Mouse (Mus musculus) urinary bladder, postnatal 14 days (tissue): ENCODE data around the gene S1pr5.
"Not testable (repeated sequence)": the region's sequence is repeated elsewhere in the genome, so short reads cannot be mapped to it uniquely, and the experiment has no call there.

Experiments
- DNase-seq: peaks from one replicate; pipeline ENCODE4 v3.0.0; 2021; ENCODE audit warnings: low spot score

Gene S1pr5

DNA sequence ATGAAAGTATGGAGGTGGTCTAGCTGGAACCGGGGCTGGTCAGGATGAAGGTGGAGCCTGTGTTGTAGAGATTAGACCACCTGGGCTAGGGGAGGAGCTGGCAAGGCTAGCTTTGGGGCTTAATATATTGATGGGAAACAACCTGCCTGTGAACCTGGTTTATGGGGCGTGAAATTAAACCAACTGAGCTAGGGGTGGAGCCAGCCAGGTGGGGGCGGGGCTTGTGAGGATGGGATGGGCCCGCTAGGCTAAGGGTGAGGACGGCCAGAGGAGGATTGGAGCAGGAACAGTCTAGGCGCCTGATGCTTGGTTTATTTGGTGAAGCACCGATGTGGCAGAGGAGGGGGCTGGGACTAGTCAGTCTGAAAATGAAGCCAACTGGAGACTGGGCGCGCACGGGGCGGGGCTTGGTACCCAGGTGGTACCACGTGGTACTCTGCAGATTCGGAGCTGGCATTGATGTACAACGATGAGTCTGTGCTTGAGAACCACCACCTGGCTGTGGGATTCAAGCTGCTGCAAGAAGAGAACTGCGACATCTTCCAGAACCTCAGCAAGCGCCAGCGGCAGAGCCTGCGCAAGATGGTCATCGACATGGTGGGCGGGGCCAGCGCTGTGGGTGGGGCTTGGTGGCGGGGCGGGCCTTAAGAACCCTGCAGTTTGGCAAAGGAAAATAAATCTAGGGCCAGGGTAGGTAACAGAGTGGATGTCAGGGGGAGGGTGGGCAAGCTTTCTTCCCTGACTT is 43.5 kb downstream of the S1pr5 start:
- no peak for DNase-seq

DNA sequence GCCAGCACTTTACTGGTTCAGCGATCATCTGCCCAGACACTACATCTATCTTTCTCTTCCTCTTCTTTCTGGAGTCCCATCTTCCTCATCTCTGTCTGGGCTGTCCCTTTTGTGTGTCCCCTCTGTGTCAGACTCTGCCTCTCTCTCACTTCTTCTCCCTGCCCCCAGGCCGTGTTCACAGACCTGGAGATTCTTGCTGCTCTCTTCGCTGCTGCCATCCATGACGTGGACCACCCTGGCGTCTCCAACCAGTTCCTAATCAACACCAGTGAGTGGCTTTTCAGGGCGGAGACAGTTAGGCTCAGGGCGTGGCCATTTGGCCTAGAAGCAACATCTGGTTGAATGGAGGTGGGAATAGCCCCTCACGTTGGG is 44.1 kb downstream of the S1pr5 start:
- DNase-seq: no peak

DNA sequence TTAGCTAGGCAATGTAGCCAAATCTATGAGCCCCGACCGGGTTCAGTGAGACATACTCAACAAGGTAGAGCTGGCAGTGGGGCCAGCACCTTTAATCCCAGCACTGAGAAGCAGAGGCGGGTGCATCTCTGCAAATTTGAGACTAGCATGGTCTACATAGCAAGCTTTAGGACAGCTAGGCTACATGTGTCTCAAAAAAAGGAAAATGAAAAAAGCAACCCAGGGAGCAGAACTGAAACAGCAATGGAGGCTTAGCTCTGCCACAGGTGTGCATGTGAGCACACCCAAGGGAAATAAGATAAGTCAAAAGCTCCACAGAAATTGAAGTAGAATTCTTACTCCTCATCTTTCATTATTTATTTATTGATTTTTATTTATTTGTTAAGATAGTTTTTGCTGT is 49.3 kb downstream of the S1pr5 start:
- no peak for DNase-seq

DNA sequence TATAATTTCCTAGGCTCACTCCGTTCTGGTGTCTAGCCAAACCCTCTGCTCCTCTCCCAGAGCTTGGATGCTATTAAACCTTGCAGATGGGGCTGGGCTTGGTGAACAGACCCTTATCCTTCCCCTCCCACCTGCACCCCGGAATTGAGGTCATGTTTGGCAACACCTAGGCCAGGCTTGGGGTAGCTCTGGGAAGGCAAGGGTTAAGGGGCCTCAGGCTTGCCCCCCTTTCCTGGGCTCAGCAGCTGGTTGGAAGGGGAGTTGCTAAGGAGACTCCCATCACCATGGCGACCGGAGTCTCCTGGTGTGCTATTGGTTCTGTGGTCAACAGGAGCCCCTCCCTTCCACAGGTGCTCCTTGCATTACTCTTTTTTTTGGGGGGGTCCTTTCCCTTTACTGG is 50.3 kb downstream of the S1pr5 start:
- DNase-seq: no peak

DNA sequence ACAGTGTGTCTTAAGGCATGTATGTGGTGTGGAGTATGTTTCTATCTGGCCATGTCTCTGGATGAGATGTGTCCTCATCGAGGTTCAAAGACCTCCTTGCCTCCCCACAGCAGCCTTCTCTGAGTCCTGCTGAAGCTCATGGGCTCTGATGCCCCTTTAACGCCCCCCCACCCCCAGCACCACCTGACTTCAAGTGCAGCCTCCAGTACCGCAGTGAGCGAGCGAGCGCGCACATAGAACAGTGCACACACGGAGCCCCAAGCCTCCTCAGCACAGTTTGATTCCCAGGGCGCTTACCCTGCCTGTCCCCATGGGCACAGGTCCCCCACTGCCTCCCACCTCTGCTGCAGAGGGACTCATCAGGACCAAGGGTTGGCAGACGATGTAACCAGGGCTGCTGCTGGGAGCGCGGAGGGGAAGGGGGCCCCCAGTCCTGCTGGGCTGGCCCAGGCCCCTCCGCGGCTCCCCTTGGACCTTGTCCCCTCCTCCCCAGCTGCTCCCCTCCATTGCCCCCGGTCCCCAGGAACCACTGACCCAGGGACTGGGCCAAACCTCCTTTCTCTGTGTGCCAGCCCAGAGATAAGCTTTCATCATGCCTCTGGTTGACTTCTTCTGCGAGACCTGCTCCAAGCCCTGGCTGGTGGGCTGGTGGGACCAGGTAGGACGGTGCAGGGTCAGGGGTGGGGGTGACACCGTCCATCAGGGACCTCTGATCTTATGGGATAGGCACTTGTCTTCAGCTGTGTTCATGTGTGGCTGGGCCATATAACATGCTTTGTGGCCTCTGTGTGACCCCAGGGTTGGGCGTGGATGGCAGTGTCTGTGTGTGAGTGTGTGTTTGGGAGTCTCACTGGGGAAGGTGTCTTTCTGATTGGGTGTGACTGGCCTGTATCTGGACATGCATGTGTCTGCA is 51.5 kb downstream of the S1pr5 start:
- DNase-seq: no peak

DNA sequence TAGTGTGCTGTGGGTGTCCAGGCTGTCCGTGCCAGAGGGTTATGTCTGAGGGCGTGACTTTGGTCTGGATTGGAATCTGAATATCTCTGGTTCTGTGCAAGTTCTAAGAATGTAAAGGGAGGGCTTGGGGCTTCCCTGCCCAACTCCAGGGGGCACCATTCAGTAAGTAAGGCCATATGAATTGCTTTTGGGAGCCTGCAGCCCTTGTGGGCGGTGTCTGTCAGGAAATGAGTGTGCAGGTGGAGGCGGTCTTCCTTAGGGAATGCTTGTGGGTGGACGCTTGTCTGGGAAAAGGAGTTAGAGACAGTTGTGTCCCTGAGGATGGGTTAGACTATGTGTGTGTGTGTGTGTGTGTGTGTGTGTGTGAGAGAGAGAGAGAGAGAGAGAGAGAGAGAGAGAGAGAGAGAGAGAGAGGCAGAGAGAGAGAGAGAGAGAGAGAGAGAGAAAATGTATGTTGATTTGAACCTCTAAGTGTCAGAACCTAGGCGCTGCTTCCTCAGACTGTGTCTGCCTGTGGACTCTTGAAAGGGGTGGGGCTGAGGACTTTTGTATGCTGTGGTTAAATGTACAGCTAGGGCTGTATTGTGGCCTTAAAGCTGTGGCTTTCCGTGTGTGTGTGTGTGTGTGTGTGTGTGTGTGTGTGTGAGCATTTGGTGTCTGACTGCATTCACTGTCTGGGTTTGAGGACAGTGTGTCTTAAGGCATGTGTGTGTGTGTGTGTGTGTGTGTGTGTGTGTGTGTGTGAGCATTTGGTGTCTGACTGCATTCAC is 52.3 kb downstream of the S1pr5 start:
- not testable (repeated sequence) for DNase-seq

DNA sequence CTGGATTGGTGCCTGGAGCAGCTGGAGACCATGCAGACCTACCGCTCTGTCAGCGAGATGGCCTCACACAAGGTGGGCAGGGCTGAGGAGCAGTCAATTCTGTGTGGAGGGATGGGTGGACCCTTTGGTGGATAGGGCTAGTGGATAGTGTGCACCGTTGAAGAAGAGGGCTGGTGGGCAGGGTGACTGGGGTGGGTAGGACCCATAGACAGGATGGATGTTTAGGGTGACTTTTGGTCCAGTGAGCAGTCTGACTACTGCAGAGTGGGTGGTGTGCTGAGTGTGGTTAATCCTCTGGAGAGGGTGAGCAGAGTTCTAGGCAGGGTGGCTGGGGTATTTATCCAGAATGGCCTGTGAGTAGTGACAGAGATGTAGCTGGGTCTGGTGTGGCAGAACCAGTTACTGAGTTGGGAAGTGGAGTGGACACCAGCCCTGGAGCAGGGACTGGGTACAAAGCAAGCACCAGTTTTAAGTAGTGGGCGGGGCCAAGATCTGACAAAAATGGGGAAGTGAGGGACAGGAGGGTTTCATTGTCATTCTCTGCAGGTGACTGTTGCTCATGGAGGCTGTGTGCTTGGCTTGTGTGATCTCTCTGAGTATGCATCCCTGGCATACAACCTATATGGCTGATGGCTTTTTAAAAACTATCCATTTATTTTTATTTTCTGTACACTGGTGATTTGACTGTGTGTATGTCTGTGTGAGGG is 53.3 kb downstream of the S1pr5 start:
- DNase-seq: no peak

DNA sequence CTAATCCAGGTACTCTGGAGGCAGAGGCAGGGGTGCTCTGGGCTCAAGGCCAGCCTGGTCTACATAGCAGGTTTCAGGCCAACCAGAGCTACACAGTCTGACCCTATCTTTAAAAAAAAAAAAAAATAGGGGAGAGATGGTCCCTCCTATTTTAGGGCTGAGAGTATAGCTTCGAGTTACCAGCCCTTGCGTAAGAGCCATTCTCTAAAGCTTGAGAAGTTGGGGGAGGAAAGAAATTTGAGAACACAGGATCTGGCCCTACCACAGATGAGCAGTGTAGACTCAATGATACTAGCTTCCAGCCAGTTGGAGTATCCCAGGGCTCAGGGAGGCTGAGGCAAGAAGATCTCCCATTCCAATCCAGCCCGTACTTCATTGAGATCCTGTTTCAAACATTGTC is 54.5 kb downstream of the S1pr5 start:
- no peak for DNase-seq
